Mouse (Mus musculus) small intestine, adult 2 months (tissue): Measurements from ENCODE around the gene 1110032A03Rik. TPM values are rescaled to one million over a fixed set of nuclear protein-coding genes. Genes with fewer than 3 reads are reported as not detected.
A peak's percentile ranks its signal among the peaks of the same experiment; 100 is the strongest.

Experiments
- H3K27ac ChIP-seq: fragments of 200-500 bp; 2 replicates; pipeline ENCODE4 v1.5.1; 2012; ENCODE audit warnings: low read depth, low read length, control low read depth, inconsistent platforms; ENCODE audit not compliant: insufficient read depth
- H3K27me3 ChIP-seq: fragments of 200-500 bp; 2 replicates; pipeline ENCODE4 v1.6.1; 2012; ENCODE audit warnings: mild to moderate bottlenecking, moderate library complexity, low read length, inconsistent platforms; ENCODE audit not compliant: control insufficient read depth, insufficient read depth
- H3K36me3 ChIP-seq: fragments of 200-500 bp; 2 replicates; pipeline ENCODE4 v1.6.1; 2012; ENCODE audit warnings: mild to moderate bottlenecking, low read length, control low read depth, inconsistent platforms; ENCODE audit not compliant: control insufficient read depth, insufficient read depth
- H3K4me1 ChIP-seq: fragments of 200-500 bp; 2 replicates; pipeline ENCODE4 v1.6.1; 2012; ENCODE audit warnings: low read length, inconsistent platforms, mixed read lengths; ENCODE audit not compliant: control insufficient read depth, insufficient read depth, insufficient read length
- H3K4me3 ChIP-seq: fragments of 200-500 bp; 2 replicates; pipeline ENCODE4 v1.5.1; 2012; ENCODE audit warnings: low read depth, mild to moderate bottlenecking, control low read depth, inconsistent platforms, low read length, moderate library complexity
- CTCF ChIP-seq: fragments of 200-500 bp; IDR thresholded peaks from 2 replicates; pipeline ENCODE4 v1.5.1; 2012; ENCODE audit warnings: low read depth, mild to moderate bottlenecking, control low read depth, inconsistent platforms, low read length, moderate library complexity, mixed read lengths; ENCODE audit not compliant: insufficient replicate concordance, insufficient read length; ENCODE audit errors: extremely low read depth
- POLR2A ChIP-seq: fragments of 200-500 bp; IDR thresholded peaks from 2 replicates; pipeline ENCODE4 v1.6.1; 2012; ENCODE audit warnings: low read depth, mild to moderate bottlenecking, control low read depth, inconsistent platforms, low read length, moderate library complexity
- WGBS: fragments of 180-500 bp; shearing (Covaris S2); methylation state at CpG from one replicate; pipeline ENCODE4 v1.1.7; 2018; 5-methylcytosine and 5-hydroxymethylcytosine counted together
- polyA plus RNA-seq: library from polyadenylated mRNA; depleted of rRNA; stranded (reverse); fragments of >200 nt; gene quantifications from 2 replicates; pipeline ENCODE4 v1.2.3, GENCODE M21; 2012

The 1110032A03Rik gene
- polyA plus RNA-seq, 1 experiment = 20.7 TPM

DNA sequence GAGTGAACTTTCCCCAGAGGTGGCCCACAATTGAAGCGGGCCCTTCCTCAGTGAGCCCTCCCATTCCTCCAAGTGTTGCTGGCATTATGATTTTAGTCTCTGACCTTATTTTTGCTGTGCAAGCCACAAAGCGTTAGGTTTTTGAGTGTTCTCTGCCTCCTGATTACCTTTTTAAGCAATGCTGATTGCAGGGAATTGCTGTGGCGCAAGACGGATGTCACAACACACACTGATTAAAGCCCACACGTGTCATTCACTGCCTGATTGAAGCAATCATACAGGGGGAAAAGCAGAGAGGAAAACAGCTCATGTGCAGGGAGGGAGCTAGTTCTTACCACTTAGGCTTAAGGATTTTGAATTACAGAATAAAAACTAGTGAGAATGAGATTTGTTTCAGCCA is 23.0 kb upstream of the 1110032A03Rik start:
- Histone ChIP-seq H3K27ac (no peak overlapping the region), H3K27me3 (no peaks in the 10 kb centered on the region), H3K4me1 (no peaks in the 10 kb centered on the region), H3K4me3 (no peak overlapping the region), H3K36me3 (peaks cover 33% of the 10 kb centered on the region)
- WGBS = 79% methylated on average over 5 of the region's 5 CpGs
- TF ChIP-seq CTCF = no peak
- no peak for TF ChIP-seq POLR2A

DNA sequence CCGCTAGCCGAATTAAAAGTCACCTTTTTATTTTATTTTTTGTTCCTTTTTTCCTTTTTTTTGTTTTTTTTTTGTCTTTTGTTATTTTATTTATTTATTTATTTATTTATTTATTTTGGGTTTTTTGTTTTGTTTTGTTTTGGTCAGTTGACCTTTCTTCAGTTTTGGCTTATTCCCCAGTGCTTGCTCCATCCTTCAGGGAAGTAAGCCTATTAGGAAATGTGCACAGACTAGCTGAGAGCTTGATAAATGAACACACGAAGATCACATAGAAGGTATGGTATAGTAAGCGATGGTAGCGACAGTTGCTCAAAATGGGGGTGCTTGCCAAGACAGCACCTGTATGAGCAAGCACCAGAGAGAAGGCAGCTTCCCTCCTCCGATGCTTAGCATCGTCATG is 22.3 kb upstream of the 1110032A03Rik start:
- Histone ChIP-seq H3K27me3 (no peaks in the 10 kb centered on the region), H3K27ac (no peak overlapping the region)
- 94% methylated on average over 7 of the region's 7 CpGs for WGBS

DNA sequence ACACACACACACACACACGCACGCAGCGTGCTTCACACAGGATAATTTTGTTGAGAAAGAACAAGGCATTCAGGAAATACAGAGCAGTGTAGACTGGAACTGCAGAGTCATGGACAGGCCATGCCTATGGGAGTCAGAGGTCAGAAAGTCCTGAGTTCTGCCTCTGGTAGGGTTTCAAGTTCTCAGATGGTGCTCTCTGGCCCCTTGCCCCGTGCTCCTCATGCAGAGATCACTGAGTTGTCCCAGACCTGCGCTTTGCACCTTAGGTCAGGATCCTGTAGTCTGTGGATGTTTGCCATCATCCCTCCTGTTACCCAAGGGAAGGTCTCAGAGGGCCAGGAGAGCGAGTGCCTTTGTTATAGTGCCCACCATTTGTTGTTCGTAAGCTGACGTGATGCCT is 21.5 kb upstream of the 1110032A03Rik start:
- H3K4me1 ChIP-seq = no peaks in the 10 kb centered on the region
- TF ChIP-seq POLR2A (no peak), CTCF (no peak)
- no peaks in the 10 kb centered on the region for H3K27me3 ChIP-seq
- H3K4me3 ChIP-seq = no peak overlapping the region
- H3K27ac ChIP-seq = no peak overlapping the region
- 95% methylated on average over 8 of the region's 8 CpGs for WGBS
- peaks cover 28% of the 10 kb centered on the region for H3K36me3 ChIP-seq

More for the DNA sequence above, 22.3 kb upstream of the 1110032A03Rik start:
- TF ChIP-seq CTCF (no peak), POLR2A (no peak)
- Histone ChIP-seq H3K36me3 (peaks cover 28% of the 10 kb centered on the region), H3K4me3 (no peak overlapping the region), H3K4me1 (no peaks in the 10 kb centered on the region)

DNA sequence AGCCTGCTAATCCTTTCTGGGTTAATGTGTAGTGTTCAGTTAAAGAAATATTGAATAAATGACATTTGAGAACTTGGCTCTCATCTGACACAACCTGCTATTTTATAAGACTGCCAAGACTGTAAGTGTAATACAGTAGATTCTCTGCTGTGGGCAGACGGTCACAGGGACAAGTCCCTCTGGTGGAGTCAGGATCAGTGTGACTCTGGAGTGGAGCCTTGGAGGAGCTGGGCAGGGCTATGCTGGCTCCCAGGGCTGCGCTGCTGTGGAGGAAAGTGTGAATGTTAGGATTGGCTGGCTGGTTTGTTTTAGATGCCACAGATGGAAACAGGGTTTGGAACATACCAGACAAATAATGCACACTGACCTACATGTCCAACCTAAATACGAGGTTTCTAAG is 19.9 kb upstream of the 1110032A03Rik start:
- Histone ChIP-seq H3K27me3 (no peaks in the 10 kb centered on the region), H3K4me3 (no peak overlapping the region), H3K4me1 (no peaks in the 10 kb centered on the region), H3K27ac (no peak overlapping the region), H3K36me3 (peaks cover 27% of the 10 kb centered on the region)
- TF ChIP-seq POLR2A (no peak), CTCF (no peak)
- 95% methylated on average over 3 of the region's 3 CpGs for WGBS

DNA sequence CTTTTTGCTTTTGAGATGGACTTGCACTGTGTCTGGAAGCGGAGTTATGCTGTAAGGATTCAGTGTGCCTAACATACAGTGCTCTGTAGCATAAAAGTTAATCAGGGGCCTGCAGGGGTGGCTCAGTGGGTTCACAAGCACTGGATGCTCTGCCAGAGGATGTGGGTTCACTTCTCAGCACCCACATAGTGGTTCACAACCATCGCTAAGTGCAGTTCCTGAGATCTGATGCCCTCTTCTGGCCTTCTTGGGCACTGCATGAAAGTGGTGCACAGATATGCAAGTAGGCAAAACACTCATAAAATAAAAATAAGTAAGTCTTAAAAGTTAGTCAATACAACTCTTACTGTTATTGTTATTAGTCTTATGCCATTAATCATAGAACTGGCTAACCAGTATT is 6.8 kb upstream of the 1110032A03Rik start:
- 83% methylated on average over 2 of the region's 2 CpGs for WGBS
- peaks cover 41% of the 10 kb centered on the region for H3K36me3 ChIP-seq
- H3K27ac ChIP-seq = no peak overlapping the region
- no peak for TF ChIP-seq POLR2A
- peak; percentile 59; the same call in 1 of the 2 replicates for TF ChIP-seq CTCF
- no peak overlapping the region for H3K4me3 ChIP-seq
- no peaks in the 10 kb centered on the region for H3K4me1 ChIP-seq
- no peaks in the 10 kb centered on the region for H3K27me3 ChIP-seq

DNA sequence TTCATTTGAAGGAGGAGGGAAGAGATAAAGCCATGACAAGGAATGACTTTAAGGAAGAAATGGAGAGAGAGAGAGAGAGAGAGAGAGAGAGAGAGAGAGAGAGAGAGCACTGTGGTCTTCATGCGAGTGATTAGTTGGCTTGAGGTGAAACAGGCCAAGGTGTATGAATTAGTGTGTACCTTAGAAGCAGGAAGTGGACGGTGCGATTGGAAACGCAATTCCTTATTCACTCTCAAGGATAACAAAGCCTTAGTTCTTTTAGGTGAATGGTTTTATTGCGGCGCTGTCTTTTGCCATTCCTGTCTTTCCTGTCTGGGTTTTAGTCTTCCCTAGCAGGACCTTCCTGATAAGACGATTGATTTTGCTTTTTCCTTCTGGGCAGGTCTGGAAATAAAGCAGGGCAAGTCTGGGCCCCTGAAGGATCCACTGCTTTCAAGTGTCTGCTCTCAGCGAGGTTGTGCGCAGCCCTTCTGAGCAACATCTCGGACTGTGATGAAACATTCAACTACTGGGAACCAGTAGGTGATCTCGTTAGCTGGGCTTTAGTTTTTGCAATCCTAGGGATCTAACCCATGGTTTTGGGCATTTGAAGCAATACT is 941 bp upstream of the 1110032A03Rik start:
- Histone ChIP-seq H3K27me3 (no peaks in the 10 kb centered on the region), H3K4me3 (peak overlapping the region; percentile 99; the same call in 1 of the 2 replicates), H3K27ac (peak overlapping the region; percentile 1), H3K4me1 (peaks cover 3% of the 10 kb centered on the region; the same call in 1 of the 2 replicates), H3K36me3 (peaks cover 21% of the 10 kb centered on the region)
- TF ChIP-seq POLR2A = no peak
- TF ChIP-seq CTCF = no peak
- 35% methylated on average over 11 of the region's 11 CpGs for WGBS

DNA sequence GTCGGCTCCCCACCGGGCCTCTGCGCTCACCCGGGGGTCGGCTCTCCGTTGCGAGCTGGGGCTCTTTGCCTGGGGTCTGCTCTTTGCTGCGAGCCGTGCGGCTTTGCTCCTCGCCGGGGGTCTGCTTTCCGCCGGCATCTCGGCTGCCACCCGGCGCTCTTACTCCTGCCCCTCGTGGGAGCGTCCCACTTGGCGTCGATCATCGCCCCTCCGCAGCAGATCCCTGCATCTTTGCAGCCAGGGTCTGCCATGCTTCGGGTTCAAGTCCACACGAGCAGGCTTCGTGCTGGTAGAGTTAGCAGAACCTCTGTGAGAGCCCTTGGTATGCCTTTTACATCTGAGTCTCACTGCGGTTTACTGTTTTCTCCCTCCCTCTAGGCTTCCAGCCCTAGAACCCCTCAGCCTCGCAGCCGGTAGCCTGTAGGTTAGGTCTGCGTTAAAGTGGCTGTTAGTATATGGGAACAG is 374 bp upstream of the 1110032A03Rik start:
- H3K4me1 ChIP-seq = peaks cover 3% of the 10 kb centered on the region; the same call in 1 of the 2 replicates
- peak overlapping the region; percentile 1 for H3K27ac ChIP-seq
- no peaks in the 10 kb centered on the region for H3K27me3 ChIP-seq
- WGBS = under 1% methylated on average over 29 of the region's 30 CpGs
- peak overlapping the region; percentile 99 for H3K4me3 ChIP-seq
- TF ChIP-seq CTCF = no peak
- no peak for TF ChIP-seq POLR2A
- peaks cover 17% of the 10 kb centered on the region for H3K36me3 ChIP-seq
